Mouse (Mus musculus) left cerebral cortex, adult 8-10 months (tissue): ENCODE data around the gene Krtap24-1. TPM values are rescaled to one million over a fixed set of nuclear protein-coding genes. Genes with fewer than 3 reads are reported as not detected.

ENCODE experiments used
- DNase-seq, 2 experiments: peaks; one replicate each; pipeline ENCODE4 v3.0.0; 2022; ENCODE audit warnings: low spot score in 2 of 2
- total RNA-seq, 4 experiments: library from RNA; stranded (reverse); gene quantifications; 2 replicates each; pipeline ENCODE4 v1.2.4; 2022

Krtap24-1 gene
- total RNA-seq, result not detected

GRCm38 (mm10) chr16:88611922-88612321 is at the start of gene Krtap24-1:
Krtap24-1 (minus strand) TSS chr16:88612279.
- no peak for DNase-seq

DNA sequence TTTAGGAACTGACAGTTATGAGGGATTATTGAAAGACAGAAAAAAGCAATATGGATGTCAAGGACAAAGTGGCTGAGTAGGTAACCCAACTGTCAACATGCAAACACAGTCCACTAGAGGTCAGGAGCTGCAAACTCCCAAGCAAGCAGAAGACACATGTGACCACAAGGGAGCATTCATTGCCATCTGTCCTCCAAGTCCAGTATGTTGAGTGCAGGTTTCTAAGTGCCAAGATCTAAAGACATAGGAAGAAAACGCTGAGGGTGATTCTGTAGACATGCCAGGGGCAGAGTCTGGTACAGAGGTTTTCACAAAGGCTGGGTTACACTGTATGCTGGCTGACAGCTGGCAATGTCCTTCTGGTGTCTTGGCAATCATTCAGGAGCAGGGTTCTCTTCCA is 45.3 kb upstream of the Krtap24-1 start:
- DNase-seq, result no peak

GRCm38 (mm10) chr16:88651952-88652351 is 39.9 kb upstream of the Krtap24-1 start:
- DNase-seq, result no peak

- no peak for DNase-seq
These were observed 39.0 kb upstream of the Krtap24-1 start for GRCm38 (mm10) chr16:88651082-88651481.

GRCm38 (mm10) chr16:88647358-88647846 is 35.3 kb upstream of the Krtap24-1 start, which contains the start of gene Krtap26-1:
Krtap26-1 (minus strand) TSS chr16:88647796.
- DNase-seq, result no peak

- no peak for DNase-seq
These were observed 34.5 kb upstream of the Krtap24-1 start for GRCm38 (mm10) chr16:88646366-88647111.

DNA sequence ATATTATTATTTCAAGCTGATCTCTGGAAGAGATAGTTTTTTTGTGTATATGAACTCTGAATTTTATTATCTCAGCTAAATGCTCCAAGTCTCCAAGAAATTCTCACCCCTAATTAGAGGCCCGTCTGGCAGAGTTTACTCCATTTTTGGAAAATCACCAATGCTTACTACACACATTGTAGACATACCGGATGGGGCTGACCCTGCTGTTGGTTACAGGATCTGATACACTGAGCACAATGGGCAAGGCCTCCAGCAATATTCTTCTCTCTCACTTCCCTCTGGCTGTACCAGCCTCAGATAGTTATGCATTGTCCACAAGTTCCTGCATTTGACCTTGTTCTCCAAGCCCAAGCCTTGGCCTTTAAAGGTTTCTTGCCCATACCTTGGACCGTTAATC is 28.0 kb upstream of the Krtap24-1 start:
- DNase-seq, result no peak

GRCm38 (mm10) chr16:88635142-88635541 is 23.1 kb upstream of the Krtap24-1 start:
- DNase-seq, result no peak

DNA sequence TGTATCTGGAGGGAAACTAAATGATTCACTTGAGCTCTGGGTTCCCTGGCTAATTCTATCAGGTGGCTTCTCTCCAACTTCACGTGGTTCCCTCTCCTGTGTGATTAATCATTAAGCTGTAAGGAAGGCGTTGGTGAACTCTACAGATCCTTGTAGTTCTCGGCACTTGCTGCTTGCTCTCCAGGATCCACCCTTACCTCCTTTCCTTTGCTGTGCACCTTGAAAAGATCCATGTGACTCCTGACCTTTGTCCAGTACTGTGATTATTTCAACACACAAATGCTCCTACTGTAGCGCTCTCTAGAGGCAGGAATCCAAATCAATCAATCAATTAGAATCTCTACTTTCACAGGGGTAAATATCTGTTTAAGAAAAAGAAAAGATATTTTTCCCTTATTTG is 19.4 kb upstream of the Krtap24-1 start:
- no peak for DNase-seq

GRCm38 (mm10) chr16:88627566-88627965 is 15.5 kb upstream of the Krtap24-1 start, which contains the start of gene 2310079G19Rik:
2310079G19Rik (minus strand) TSS chr16:88627666.
- DNase-seq, result no peak

GRCm38 (mm10) chr16:88612712-88613111 is 633 bp upstream of the Krtap24-1 start:
- no peak for DNase-seq

GRCm38 (mm10) chr16:88604570-88604969 is 7.5 kb downstream of the Krtap24-1 start:
- no peak for DNase-seq

- DNase-seq, result no peak
These were observed 9.6 kb downstream of the Krtap24-1 start for GRCm38 (mm10) chr16:88602464-88602863.

GRCm38 (mm10) chr16:88600303-88600702 is 11.8 kb downstream of the Krtap24-1 start:
- no peak for DNase-seq

DNA sequence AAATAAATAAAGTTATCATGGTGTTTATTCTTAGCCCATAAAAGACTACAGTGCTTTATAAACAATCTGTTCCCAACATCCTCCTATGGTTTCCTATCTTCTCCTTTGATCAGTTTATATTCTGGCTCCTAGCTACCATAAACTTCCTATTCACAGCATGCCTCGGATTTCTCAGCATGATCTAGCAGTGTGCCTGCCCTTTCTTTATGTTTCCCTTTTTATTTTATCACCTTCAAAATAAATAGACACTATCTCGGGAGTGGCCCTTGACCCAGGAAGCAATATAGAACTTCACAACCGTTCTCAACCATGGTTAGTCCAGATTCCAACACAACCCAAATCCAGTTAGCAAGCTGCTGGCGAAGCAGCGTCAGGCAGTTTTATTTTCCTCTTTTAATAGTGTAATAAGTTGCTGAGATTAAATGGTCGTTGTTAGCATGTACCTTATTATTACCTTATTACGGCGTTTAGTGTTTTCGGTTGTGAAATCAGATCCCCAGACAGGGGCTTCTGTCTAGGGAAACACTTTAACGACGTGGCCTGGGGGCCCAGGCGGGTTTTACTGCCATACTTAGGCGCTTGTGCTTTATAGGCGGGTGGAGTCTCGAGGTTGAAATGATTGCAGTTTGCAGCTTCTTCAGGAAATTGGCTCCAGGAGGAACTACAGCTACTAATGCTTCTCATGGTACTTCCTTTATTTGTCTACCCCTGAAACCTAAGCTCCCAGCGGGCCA is 12.4 kb downstream of the Krtap24-1 start:
- no peak for DNase-seq

GRCm38 (mm10) chr16:88592758-88593157 is 19.3 kb downstream of the Krtap24-1 start:
- DNase-seq, result no peak

GRCm38 (mm10) chr16:88583338-88583737 is 28.7 kb downstream of the Krtap24-1 start:
- DNase-seq, result no peak

GRCm38 (mm10) chr16:88575885-88576679 is 36.0 kb downstream of the Krtap24-1 start:
- no peak for DNase-seq

GRCm38 (mm10) chr16:88572904-88573404 is 39.1 kb downstream of the Krtap24-1 start:
- DNase-seq, result no peak

DNA sequence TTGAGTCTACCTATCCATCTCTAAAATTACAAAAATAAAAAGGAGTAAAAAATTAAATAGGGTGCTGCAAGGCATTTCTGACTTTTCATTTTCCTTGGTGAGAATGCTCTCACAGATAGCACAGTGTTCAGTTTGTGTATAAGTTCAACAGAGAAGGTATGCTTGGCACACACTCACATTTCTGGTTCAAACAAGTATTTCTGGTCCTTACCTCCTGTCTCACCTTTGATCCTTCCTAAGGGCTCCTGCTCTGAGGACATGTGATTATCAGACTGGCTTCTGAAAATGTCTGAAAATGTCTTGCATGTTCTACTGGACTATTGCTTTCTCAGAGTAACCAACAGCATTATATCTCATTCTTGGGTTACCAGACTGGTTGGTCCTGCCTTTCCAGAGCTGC is 41.9 kb downstream of the Krtap24-1 start:
- no peak for DNase-seq

- no peak for DNase-seq
These were observed 42.3 kb downstream of the Krtap24-1 start for GRCm38 (mm10) chr16:88569732-88570131.
